ENCODE assay signal across 8 mouse cellular contexts in the genomic region with DNA sequence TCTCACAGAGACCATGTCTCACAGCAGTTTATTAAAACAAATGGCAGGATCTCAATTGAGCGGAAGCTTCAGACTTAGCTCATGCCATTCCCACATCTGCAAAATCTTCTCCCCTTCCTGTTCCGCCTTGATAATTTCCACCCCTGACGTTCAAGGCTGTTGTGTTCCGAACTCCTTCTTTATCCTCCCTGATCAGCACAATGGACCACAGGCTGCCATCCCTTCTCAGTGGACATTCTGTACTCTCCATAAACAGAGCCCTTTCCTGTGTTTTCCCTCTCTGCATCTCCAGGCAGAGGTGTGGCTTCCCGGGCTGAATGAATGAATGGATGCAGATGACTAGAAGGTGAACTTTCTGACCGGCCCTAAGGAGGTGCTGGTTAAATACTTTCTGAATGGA. TPM values are rescaled to one million over a fixed set of nuclear protein-coding genes. Genes with fewer than 3 reads are reported as not detected.
DNase-seq lines count a peak whose midpoint lies in the region; ATAC-seq and TF ChIP-seq lines count a peak whose summit lies in the region.

No protein-coding gene starts in this region.

- H3K79me2 ChIP-seq in myocyte (ENCODE audit: control insufficient read depth, insufficient read depth): no peaks in the 10 kb centered on the region

- 50% methylated on average over 6 of the region's 6 CpGs for WGBS in cerebellum, adult 2 months
- 38% methylated on average over 6 of the region's 6 CpGs for WGBS in heart, embryonic 12.5 days
- 58% methylated on average over 6 of the region's 6 CpGs for WGBS in liver, embryonic 12.5 days (ENCODE audit: insufficient replicate concordance)

- TF ChIP-seq CTCF in cerebellum, adult 2 months (IDR thresholded peaks at IDR 0.05; ENCODE audit: borderline replicate concordance, insufficient read depth, low read depth, low read length): no peak

- H3K9me3 ChIP-seq in heart, embryonic 12.5 days (replicated peaks): no peaks in the 10 kb centered on the region
- no peaks in the 10 kb centered on the region for H3K9me3 ChIP-seq in liver, embryonic 12.5 days (replicated peaks)

- DNase-seq in cerebellum, adult 2 months: no peak
- DNase-seq in cerebellum, postnatal 10 days: no peak
- DNase-seq in thymus, postnatal 14 days: no peak
- DNase-seq in gastrocnemius, postnatal 36 days: no peak
- DNase-seq in kidney, adult 8-10 months: no peak

- TF ChIP-seq POLR2A in cerebellum, adult 2 months (IDR thresholded peaks at IDR 0.05; ENCODE audit: borderline replicate concordance, insufficient read depth, low read length): no peak
- TF ChIP-seq POLR2A in myocyte (IDR thresholded peaks at IDR 0.05; ENCODE audit: insufficient read length, low read depth): no peak

- ATAC-seq in heart, embryonic 12.5 days (ENCODE audit: insufficient number of reproducible peaks, low FRiP score): no peak
- no peak for ATAC-seq in liver, embryonic 12.5 days

- peak overlapping the region; percentile 37 for H3K4me3 ChIP-seq in cerebellum, adult 2 months (replicated peaks; ENCODE audit: insufficient read depth, low read depth, low read length)
- peak overlapping the region; percentile 35 for H3K4me3 ChIP-seq in heart, embryonic 12.5 days
- 0 out of 2 replicates have a peak overlapping the region, but pooled peaks have one; percentile 9 for H3K4me3 ChIP-seq in liver, embryonic 12.5 days
- H3K4me3 ChIP-seq in myocyte: no peak overlapping the region

- H3K4me2 ChIP-seq in heart, embryonic 12.5 days: peak overlapping the region; percentile 64
- peak overlapping the region; percentile 96 for H3K4me2 ChIP-seq in liver, embryonic 12.5 days
- peak overlapping the region; percentile 90 for H3K4me2 ChIP-seq in myocyte (ENCODE audit: low read depth)

- H3K27ac ChIP-seq in cerebellum, adult 2 months (ENCODE audit: insufficient read depth, low read length): no peak overlapping the region
- H3K27ac ChIP-seq in heart, embryonic 12.5 days (ENCODE audit: poor library complexity, severe bottlenecking): no peak overlapping the region
- no peak overlapping the region for H3K27ac ChIP-seq in liver, embryonic 12.5 days

- H3K27me3 ChIP-seq in cerebellum, adult 2 months (ENCODE audit: control insufficient read depth, insufficient read depth, low read length): no peaks in the 10 kb centered on the region
- H3K27me3 ChIP-seq in heart, embryonic 12.5 days (replicated peaks): no peaks in the 10 kb centered on the region
- H3K27me3 ChIP-seq in liver, embryonic 12.5 days (replicated peaks): peaks cover 18% of the 10 kb centered on the region
- no peaks in the 10 kb centered on the region for H3K27me3 ChIP-seq in myocyte (ENCODE audit: control insufficient read depth, insufficient read depth, insufficient read length)

- H3K4me1 ChIP-seq in cerebellum, adult 2 months (ENCODE audit: control insufficient read depth, insufficient read depth, low read length): peaks cover 6% of the 10 kb centered on the region; the same call in 1 of the 2 replicates
- H3K4me1 ChIP-seq in heart, embryonic 12.5 days (replicated peaks): peaks cover 27% of the 10 kb centered on the region
- peaks cover 33% of the 10 kb centered on the region for H3K4me1 ChIP-seq in liver, embryonic 12.5 days

- no peak overlapping the region for H3ac ChIP-seq in myocyte (ENCODE audit: control insufficient read depth, insufficient read length)

- no peaks in the 10 kb centered on the region for H3K36me3 ChIP-seq in heart, embryonic 12.5 days
- H3K36me3 ChIP-seq in liver, embryonic 12.5 days: no peaks in the 10 kb centered on the region
- H3K36me3 ChIP-seq in myocyte (ENCODE audit: control insufficient read depth, insufficient read depth): no peaks in the 10 kb centered on the region

- intact Hi-C loops in gastrocnemius, postnatal 36 days (cut with DNase I): no loop called here

- H3K9ac ChIP-seq in heart, embryonic 12.5 days: peak overlapping the region; percentile 55; the same call in 1 of the 2 replicates
- no peak overlapping the region for H3K9ac ChIP-seq in liver, embryonic 12.5 days

TF ChIP-seq in myocyte, 11 proteins besides CTCF, POLR2A, EP300 and RAD21:
- TF ChIP-seq POLR2AphosphoS2 (IDR thresholded peaks at IDR 0.05; ENCODE audit: insufficient read length, low read depth): no peak
- TF ChIP-seq CEBPB (IDR thresholded peaks at IDR 0.05; ENCODE audit: insufficient read depth, poor library complexity, severe bottlenecking): no peak
- no peak for TF ChIP-seq MYOD1 (IDR thresholded peaks at IDR 0.05; ENCODE audit: control insufficient read depth in 1 of 3, insufficient read length in 2 of 3, low read depth in 2 of 3)
- TF ChIP-seq REST (IDR thresholded peaks at IDR 0.05; ENCODE audit: insufficient read depth, insufficient read length): no peak
- no peak for TF ChIP-seq E2F4 (IDR thresholded peaks at IDR 0.05; ENCODE audit: insufficient read depth)
- TF ChIP-seq TCF12 (IDR thresholded peaks at IDR 0.05; ENCODE audit: insufficient read depth, poor library complexity, severe bottlenecking): no peak
- no peak for TF ChIP-seq USF1 (IDR thresholded peaks at IDR 0.05; ENCODE audit: low read depth)
- TF ChIP-seq TCF3 (IDR thresholded peaks at IDR 0.05; ENCODE audit: insufficient read length, low read depth): no peak
- TF ChIP-seq SRF (IDR thresholded peaks at IDR 0.05; ENCODE audit: control insufficient read depth, insufficient read length, low read depth): no peak
- no peak for TF ChIP-seq MAX (IDR thresholded peaks at IDR 0.05; ENCODE audit: low read depth)

RNA-seq across cellular contexts. Expression of a gene that starts 3.1 kb away (rescaled TPM):
- polyA plus RNA-seq in cerebellum, adult 2 months (2012; rRNA removed): 11.8 and 12.1 TPM in 2 replicates
- 13.2 and 13.9 TPM in 2 replicates for polyA plus RNA-seq in heart, embryonic 12.5 days (2016; fragmentation: Nextera tagmentation; extraction: Ambion mirVana)
- polyA plus RNA-seq in liver, embryonic 12.5 days (2016; fragmentation: Nextera tagmentation; extraction: Ambion mirVana): 5.0 TPM in 2 replicates
- 3.6 TPM for polyA plus RNA-seq in myocyte (2012; fragmentation: generic; extraction: Trizol)
- 1 to 10 TPM; 2.9 to 3.1 TPM for total RNA-seq in gastrocnemius, postnatal 36 days (2021)

RNA-seq across cellular contexts. Expression of a gene that starts 5.3 kb away (rescaled TPM):
- 14.8 and 15.7 TPM in 2 replicates for polyA plus RNA-seq in cerebellum, adult 2 months (2012; rRNA removed)
- polyA plus RNA-seq in heart, embryonic 12.5 days (2016; fragmentation: Nextera tagmentation; extraction: Ambion mirVana): 27.2 and 28.4 TPM in 2 replicates
- 5.9 and 6.2 TPM in 2 replicates for polyA plus RNA-seq in liver, embryonic 12.5 days (2016; fragmentation: Nextera tagmentation; extraction: Ambion mirVana)
- polyA plus RNA-seq in myocyte (2012; fragmentation: generic; extraction: Trizol): 6.0 TPM
- total RNA-seq in gastrocnemius, postnatal 36 days (2021): 1 to 10 TPM; 5.2 to 6.0 TPM

RNA-seq across cellular contexts. Expression of a gene that starts 25.5 kb away (rescaled TPM):
- 132 and 145 TPM in 2 replicates for polyA plus RNA-seq in cerebellum, adult 2 months (2012; rRNA removed)
- polyA plus RNA-seq in heart, embryonic 12.5 days (2016; fragmentation: Nextera tagmentation; extraction: Ambion mirVana): 14.5 and 19.7 TPM in 2 replicates
- polyA plus RNA-seq in liver, embryonic 12.5 days (2016; fragmentation: Nextera tagmentation; extraction: Ambion mirVana): 0.60 and 0.68 TPM in 2 replicates
- polyA plus RNA-seq in myocyte (2012; fragmentation: generic; extraction: Trizol): 25.5 TPM
- 1 to 10 TPM; 2.6 to 3.2 TPM for total RNA-seq in gastrocnemius, postnatal 36 days (2021)
